Mouse (Mus musculus) hindbrain, embryonic 14.5 days (tissue): ENCODE results near the gene Pik3r2. TPM values are rescaled to one million over a fixed set of nuclear protein-coding genes. Genes with fewer than 3 reads are reported as not detected.

Experiments used
- ATAC-seq: fragments of 200-750 bp; cut with Nextera tagmentation; 2 replicates; pipeline ENCODE4 v1.8.0; 2017; ENCODE audit warnings: moderate number of reproducible peaks, mild to moderate bottlenecking, moderate TSS enrichment, moderate library complexity; ENCODE audit not compliant: low FRiP score
- DNase-seq: peaks from one replicate; pipeline ENCODE4 v3.0.0-alpha.2; 2015; ENCODE audit warnings: low spot score
- H3K27ac ChIP-seq: fragments of 300-500 bp; sonication (generic); 2 replicates; pipeline ENCODE4 v1.5.1; 2014; ENCODE audit warnings: mild to moderate bottlenecking, moderate library complexity
- H3K27me3 ChIP-seq: fragments of 300-500 bp; sonication (generic); 2 replicates; pipeline ENCODE4 v1.6.1; 2014; ENCODE audit warnings: mild to moderate bottlenecking, low read length, mixed read lengths; ENCODE audit not compliant: control insufficient read depth, insufficient read depth
- H3K36me3 ChIP-seq: fragments of 300-500 bp; sonication (generic); replicated peaks from 2 replicates; pipeline ENCODE4 v1.6.1; 2014; ENCODE audit not compliant: control insufficient read depth, insufficient read depth
- H3K4me1 ChIP-seq: fragments of 300-500 bp; sonication (generic); replicated peaks from 2 replicates; pipeline ENCODE4 v1.6.1; 2014; ENCODE audit warnings: antibody characterized with exemption, low read length, mixed read lengths; ENCODE audit not compliant: control insufficient read depth, insufficient read depth
- H3K4me2 ChIP-seq: fragments of 300-500 bp; sonication (generic); replicated peaks from 2 replicates; pipeline ENCODE4 v1.6.1; 2014; ENCODE audit warnings: mild to moderate bottlenecking, moderate library complexity
- H3K4me3 ChIP-seq: fragments of 300-500 bp; sonication (generic); replicated peaks from 2 replicates; pipeline ENCODE4 v1.5.1; 2014; ENCODE audit warnings: mild to moderate bottlenecking, low read length
- H3K9ac ChIP-seq: fragments of 300-500 bp; sonication (generic); 2 replicates; pipeline ENCODE4 v1.6.1; 2014
- H3K9me3 ChIP-seq: fragments of 300-500 bp; sonication (generic); 2 replicates; pipeline ENCODE4 v1.6.1; 2016; ENCODE audit warnings: low read length; ENCODE audit not compliant: control insufficient read depth
- WGBS: fragments of 180-500 bp; shearing (Covaris S2); extraction: QIAGEN DNeasy Blood & Tissue Kit; methylation state at CpG from one replicate; pipeline ENCODE4 v1.1.7; 2014; 5-methylcytosine and 5-hydroxymethylcytosine counted together
- polyA plus RNA-seq: library from polyadenylated mRNA; unstranded; fragments of >200 nt; fragmentation: Nextera tagmentation; extraction: Ambion mirVana; gene quantifications from 2 replicates; pipeline ENCODE4 v1.2.1, GENCODE M21; 2014

The Pik3r2 gene
- polyA plus RNA-seq, 1 experiment from 2014 or later, result 83.0 TPM

DNA sequence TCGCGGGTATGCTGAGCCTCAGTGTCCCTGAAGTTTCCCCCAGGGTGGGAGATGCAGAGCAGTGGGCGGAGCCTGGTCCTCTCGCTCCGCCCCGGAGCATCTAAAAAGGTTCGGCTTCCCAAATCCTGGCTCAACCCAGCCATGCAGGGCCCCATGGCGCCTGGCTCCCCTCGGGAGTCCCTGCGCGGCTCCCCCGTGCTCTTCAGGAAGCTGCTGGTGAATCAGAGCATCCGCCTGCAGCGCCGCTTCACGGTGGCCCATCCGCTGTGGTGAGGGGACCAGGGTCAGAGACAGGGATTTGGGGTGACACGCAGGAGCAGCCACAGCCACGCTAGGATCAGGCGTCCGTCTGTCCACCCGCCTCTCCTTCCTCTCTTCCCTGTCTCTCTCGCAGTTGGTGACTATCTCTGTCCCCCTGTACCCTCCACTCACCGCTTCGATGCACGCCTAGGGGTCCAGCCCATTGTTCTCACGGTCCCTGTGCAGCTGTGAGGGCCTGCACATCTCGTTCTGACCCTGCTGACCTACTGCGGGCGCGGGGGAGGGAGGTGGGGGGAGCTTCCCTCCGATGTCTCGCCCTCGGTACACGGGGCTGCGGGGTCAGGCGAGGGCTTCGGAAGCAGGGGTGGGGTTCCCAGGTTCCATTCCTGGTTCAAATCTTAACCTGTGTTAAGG is 33.4 kb downstream of the Pik3r2 start:
- Histone ChIP-seq H3K27me3 (peaks cover 72% of the 10 kb centered on the region), H3K4me3 (peak overlapping the region; percentile 10), H3K27ac (no peak overlapping the region), H3K9me3 (no peaks in the 10 kb centered on the region), H3K4me1 (peaks cover 12% of the 10 kb centered on the region), H3K9ac (peak overlapping the region; percentile 50; the same call in 1 of the 2 replicates), H3K4me2 (peak overlapping the region; percentile 55), H3K36me3 (no peaks in the 10 kb centered on the region)
- ATAC-seq, result 0 out of 2 replicates have a peak, but pooled peaks have one; percentile 29
- no peak for DNase-seq
- under 1% methylated on average over 38 of the region's 38 CpGs for WGBS

DNA sequence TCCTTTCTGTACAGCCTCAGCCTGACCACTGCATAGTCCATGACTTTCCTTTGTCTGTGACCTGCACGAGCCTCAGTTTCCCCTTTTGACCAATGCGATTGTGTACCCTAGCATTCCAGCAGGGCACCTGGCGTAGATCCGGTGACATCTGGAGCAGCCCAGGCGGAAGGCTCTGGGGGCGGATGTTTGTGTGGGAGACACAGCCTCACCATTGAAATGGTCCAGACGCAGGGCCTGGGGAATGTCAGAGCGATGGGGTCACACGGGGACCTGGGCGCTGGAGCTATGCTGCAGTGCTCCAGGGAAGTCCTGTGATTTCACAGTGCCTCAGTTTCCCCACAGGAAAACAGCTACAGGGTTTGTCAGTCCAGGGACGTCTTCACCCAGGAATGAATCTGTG is 34.3 kb downstream of the Pik3r2 start:
- no peak overlapping the region for H3K4me3 ChIP-seq
- WGBS, result 73% methylated on average over 11 of the region's 11 CpGs
- no peak overlapping the region for H3K9ac ChIP-seq
- no peak overlapping the region for H3K27ac ChIP-seq
- no peak for ATAC-seq
- no peak overlapping the region for H3K4me2 ChIP-seq
- H3K9me3 ChIP-seq, result no peaks in the 10 kb centered on the region
- H3K27me3 ChIP-seq, result peaks cover 66% of the 10 kb centered on the region
- DNase-seq, result no peak
- no peaks in the 10 kb centered on the region for H3K36me3 ChIP-seq
- peaks cover 12% of the 10 kb centered on the region for H3K4me1 ChIP-seq

GRCm38 (mm10) chr8:70741661-70742060 is 34.9 kb downstream of the Pik3r2 start:
- DNase-seq (no peak), ATAC-seq (no peak)
- H3K4me3 ChIP-seq, result no peak overlapping the region
- H3K9ac ChIP-seq, result no peak overlapping the region
- H3K27ac ChIP-seq, result no peak overlapping the region
- peaks cover 61% of the 10 kb centered on the region for H3K27me3 ChIP-seq
- no peak overlapping the region for H3K4me2 ChIP-seq
- H3K36me3 ChIP-seq, result no peaks in the 10 kb centered on the region
- 63% methylated on average over 5 of the region's 5 CpGs for WGBS
- no peaks in the 10 kb centered on the region for H3K9me3 ChIP-seq
- H3K4me1 ChIP-seq, result peaks cover 12% of the 10 kb centered on the region

GRCm38 (mm10) chr8:70738211-70738610 is 38.3 kb downstream of the Pik3r2 start:
- Histone ChIP-seq H3K4me1 (peaks cover under 1% of the 10 kb centered on the region; the same call in 1 of the 2 replicates), H3K27ac (no peak overlapping the region), H3K9ac (no peak overlapping the region), H3K4me3 (no peak overlapping the region), H3K9me3 (no peaks in the 10 kb centered on the region), H3K4me2 (no peak overlapping the region), H3K27me3 (peaks cover 30% of the 10 kb centered on the region), H3K36me3 (no peaks in the 10 kb centered on the region)
- ATAC-seq (no peak), DNase-seq (no peak)
- 76% methylated on average over 3 of the region's 3 CpGs for WGBS

- H3K27ac ChIP-seq, result no peak overlapping the region
- no peaks in the 10 kb centered on the region for H3K36me3 ChIP-seq
- H3K9me3 ChIP-seq, result no peaks in the 10 kb centered on the region
- peaks cover 25% of the 10 kb centered on the region for H3K27me3 ChIP-seq
- no peak overlapping the region for H3K9ac ChIP-seq
- DNase-seq (no peak), ATAC-seq (no peak)
- H3K4me3 ChIP-seq, result no peak overlapping the region
- WGBS, result 68% methylated on average over 5 of the region's 5 CpGs
- H3K4me1 ChIP-seq, result no peaks in the 10 kb centered on the region
- no peak overlapping the region for H3K4me2 ChIP-seq
These were observed 38.8 kb downstream of the Pik3r2 start for GRCm38 (mm10) chr8:70737705-70738104.

- DNase-seq (no peak), ATAC-seq (no peak)
- Histone ChIP-seq H3K9me3 (no peaks in the 10 kb centered on the region), H3K9ac (no peak overlapping the region), H3K4me1 (no peaks in the 10 kb centered on the region), H3K36me3 (no peaks in the 10 kb centered on the region), H3K27ac (no peak overlapping the region), H3K4me2 (no peak overlapping the region), H3K27me3 (peaks cover 43% of the 10 kb centered on the region), H3K4me3 (no peak overlapping the region)
- 84% methylated on average over 4 of the region's 4 CpGs for WGBS
These were observed 45.6 kb downstream of the Pik3r2 start for GRCm38 (mm10) chr8:70730956-70731355.

DNA sequence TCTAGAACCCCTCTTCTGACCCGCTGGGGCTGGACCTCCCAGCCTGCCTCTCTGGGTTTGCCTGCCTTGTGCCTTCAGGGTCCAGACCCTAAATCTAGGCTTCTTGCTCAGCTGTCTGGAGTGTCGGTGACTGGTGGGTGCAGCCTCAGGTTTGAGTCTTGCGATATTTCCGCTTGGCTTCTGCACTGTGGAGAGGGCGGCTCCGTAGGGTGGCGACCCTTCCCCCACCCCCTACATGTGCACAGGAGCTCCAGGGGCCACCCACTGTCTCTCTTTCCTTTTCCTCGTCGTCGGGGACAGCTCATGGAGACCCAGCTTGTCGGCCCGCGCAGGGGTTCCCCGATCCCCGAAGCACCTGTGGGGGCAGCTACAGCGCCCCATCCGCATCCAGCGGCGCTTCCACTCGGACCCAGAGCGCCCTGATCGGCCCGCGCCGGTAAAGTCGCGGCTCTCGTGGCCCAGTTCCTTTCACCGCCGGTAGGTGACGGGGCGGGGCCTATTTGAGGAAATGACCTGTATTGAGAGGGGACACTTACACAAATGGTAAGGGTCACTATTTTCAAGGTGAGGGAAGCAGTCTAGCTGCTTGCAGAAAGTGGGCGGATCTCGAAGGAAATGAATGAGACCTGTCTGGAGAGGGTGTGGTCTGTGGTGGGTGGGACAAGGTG is 46.6 kb downstream of the Pik3r2 start:
- no peak for ATAC-seq
- Histone ChIP-seq H3K27ac (no peak overlapping the region), H3K36me3 (no peaks in the 10 kb centered on the region), H3K9ac (peak overlapping the region; percentile 44; the same call in 1 of the 2 replicates), H3K4me1 (no peaks in the 10 kb centered on the region), H3K9me3 (no peaks in the 10 kb centered on the region), H3K4me3 (peak overlapping the region; percentile 13; the same call in 1 of the 2 replicates), H3K27me3 (peaks cover 43% of the 10 kb centered on the region), H3K4me2 (peak overlapping the region; percentile 38)
- no peak for DNase-seq
- whole genome bisulfite sequencing, result 4% methylated on average over 34 of the region's 34 CpGs

- H3K4me3 ChIP-seq, result no peak overlapping the region
- WGBS, result 44% methylated on average over 11 of the region's 11 CpGs
- ATAC-seq (no peak), DNase-seq (no peak)
- H3K4me2 ChIP-seq, result no peak overlapping the region
- H3K9ac ChIP-seq, result no peak overlapping the region
- H3K4me1 ChIP-seq, result no peaks in the 10 kb centered on the region
- no peaks in the 10 kb centered on the region for H3K9me3 ChIP-seq
- H3K36me3 ChIP-seq, result no peaks in the 10 kb centered on the region
- H3K27ac ChIP-seq, result no peak overlapping the region
- H3K27me3 ChIP-seq, result peaks cover 43% of the 10 kb centered on the region
These were observed 49.8 kb downstream of the Pik3r2 start for GRCm38 (mm10) chr8:70726721-70727120.

GRCm38 (mm10) chr8:70725792-70726447 is 50.6 kb downstream of the Pik3r2 start:
- H3K27ac ChIP-seq, result no peak overlapping the region
- WGBS, result 29% methylated on average over 14 of the region's 14 CpGs
- H3K9ac ChIP-seq, result no peak overlapping the region
- H3K4me2 ChIP-seq, result no peak overlapping the region
- H3K27me3 ChIP-seq, result peaks cover 39% of the 10 kb centered on the region
- H3K9me3 ChIP-seq, result no peaks in the 10 kb centered on the region
- no peak for DNase-seq
- ATAC-seq, result no peak
- H3K4me3 ChIP-seq, result no peak overlapping the region
- H3K36me3 ChIP-seq, result no peaks in the 10 kb centered on the region
- no peaks in the 10 kb centered on the region for H3K4me1 ChIP-seq
